Mouse (Mus musculus) CD4-positive helper T cell, adult 2 months (primary cell): ENCODE measurements at regions not wholly inside any gene's neighbourhood (a gene's known extent, or its start where the extent isn't known, plus 50 kb on each side); places are given as distances from the start of the nearest gene placed in this dataset.

Source experiments
- DNase-seq: peaks from one replicate; pipeline ENCODE4 v3.0.0-alpha.2; 2012; ENCODE audit warnings: low read depth, missing footprints, low spot score

DNA sequence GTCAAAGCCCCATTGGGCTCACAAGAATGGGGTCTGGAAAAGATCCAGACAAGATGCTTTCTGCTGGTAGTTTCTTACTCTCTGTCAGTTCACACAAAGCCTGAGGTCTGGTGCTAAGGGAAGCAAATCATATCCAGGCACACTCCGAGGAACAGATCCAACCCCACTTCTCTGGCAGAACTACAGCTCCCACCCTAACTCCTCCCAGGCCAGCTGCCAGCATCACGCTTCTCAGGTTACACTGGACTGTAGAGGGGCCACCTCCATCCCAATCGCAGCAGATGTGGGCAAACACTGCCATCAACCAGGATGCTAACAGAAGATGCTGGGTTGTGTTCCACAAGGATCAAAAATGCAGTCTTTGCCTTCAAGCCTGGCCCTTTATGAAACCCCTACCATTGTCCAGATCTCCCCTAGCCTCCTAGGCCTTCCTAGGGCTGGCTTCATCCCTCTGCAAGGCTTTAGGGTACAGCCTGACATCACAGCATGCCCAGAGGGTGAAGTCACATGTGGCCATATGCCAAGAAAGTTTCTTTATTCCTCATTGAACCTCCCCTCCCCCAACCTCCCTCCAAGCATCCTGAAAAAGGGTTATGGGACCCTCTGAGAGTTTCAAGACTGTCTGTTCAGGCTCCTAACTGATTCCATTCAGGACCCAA lies 99.6 kb upstream of the 2610301B20Rik start:
- DNase-seq = no peak

DNA sequence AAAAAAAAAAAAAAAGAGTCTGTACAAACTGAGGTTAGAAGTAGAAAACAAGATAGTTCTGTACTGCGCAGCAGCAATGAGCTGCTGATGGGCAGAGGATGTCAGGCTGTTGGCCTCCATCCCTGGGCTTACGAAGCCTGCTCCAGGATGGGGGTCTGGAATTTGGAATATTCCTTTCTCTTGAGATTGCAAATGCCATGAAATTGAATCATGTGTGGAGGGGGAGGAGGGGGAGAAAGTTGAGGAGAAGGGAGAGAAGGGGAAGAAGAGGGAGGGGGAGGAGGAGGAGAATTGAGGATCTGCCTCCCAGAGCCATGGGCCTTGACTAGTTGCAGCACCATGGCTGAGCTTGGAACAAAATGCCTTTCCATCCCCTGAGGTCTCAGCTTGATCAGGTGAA lies 87.6 kb upstream of the 2610301B20Rik start:
- DNase-seq = no peak

DNA sequence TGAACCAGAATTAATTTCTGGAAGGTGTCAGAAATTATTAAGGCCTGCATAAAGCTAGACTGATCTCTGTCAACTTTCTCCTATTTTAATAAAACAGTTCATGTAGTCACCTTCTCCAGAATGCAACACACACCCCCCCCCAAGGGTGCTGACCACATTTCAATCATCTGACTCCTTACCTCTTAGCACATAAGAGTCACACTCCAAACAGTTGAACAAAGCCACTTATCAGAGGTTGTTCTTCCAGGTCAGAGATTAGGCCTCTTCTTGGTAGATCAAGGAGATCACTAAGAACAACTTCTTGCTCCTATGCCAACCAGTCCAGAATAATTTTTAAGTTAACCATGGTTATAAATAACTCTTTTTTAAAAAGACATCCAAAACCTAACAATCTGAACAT lies 86.0 kb upstream of the 2610301B20Rik start:
- no peak for DNase-seq

DNA sequence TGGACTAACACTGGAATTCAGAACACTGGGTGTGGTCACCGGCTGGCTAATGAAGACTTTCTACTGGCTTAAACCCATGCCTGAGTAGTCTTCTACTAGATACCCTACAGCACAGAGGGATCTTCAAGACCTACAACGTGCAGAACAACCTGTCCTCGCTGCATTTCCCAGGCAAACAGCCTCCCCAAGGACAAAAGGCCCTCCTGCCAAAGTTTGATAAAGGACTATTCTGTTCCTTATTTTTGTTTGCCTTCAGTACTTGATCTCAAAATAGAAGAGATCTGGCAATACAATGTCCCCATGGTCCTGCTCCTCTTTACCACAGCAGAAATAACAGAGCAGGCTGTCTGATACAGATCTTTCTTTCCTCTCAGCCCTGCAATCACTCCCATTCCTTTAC lies 85.2 kb upstream of the 2610301B20Rik start:
- no peak for DNase-seq

- DNase-seq = no peak
Measured at GRCm38 (mm10) chr4:10792628-10793027, 81.7 kb upstream of the 2610301B20Rik start.

- DNase-seq = no peak
Measured at GRCm38 (mm10) chr4:10794471-10794870, 79.8 kb upstream of the 2610301B20Rik start.

GRCm38 (mm10) chr4:10800780-10801553 lies 73.3 kb upstream of the 2610301B20Rik start:
- no peak for DNase-seq

- peak; percentile 46 for DNase-seq
Measured at GRCm38 (mm10) chr4:10804735-10805134, 69.6 kb upstream of the 2610301B20Rik start.

DNA sequence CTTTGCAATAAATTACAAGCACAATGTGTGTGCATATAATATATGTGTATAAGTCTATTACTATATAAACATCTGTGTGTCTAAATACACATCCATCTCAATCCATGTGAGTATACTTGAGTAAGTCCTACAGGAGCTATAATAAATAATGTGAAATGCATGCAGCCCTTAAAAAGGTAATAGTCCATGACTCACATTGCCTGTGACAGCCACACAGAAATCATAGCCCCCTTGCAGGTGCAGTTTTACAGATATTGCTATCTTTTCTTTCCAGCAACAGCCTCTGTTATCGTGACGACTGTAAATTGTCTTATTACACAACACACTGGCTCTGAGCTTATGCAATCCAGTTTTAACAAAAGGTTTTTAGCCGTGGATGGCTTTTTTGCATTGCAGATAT lies 67.0 kb upstream of the 2610301B20Rik start:
- no peak for DNase-seq

GRCm38 (mm10) chr4:10812931-10813330 lies 61.4 kb upstream of the 2610301B20Rik start:
- DNase-seq = no peak
